Mouse (Mus musculus) cerebellum, adult 2 months (tissue): ENCODE data around the gene Tmod2.

Source experiments
- CTCF ChIP-seq: fragments of 200-500 bp; IDR thresholded peaks from 2 replicates; pipeline ENCODE4 v1.5.1; 2011; ENCODE audit warnings: low read depth, mild to moderate bottlenecking, control low read depth, low read length, moderate library complexity, borderline replicate concordance; ENCODE audit not compliant: insufficient read depth
- POLR2A ChIP-seq: fragments of 200-500 bp; IDR thresholded peaks from 2 replicates; pipeline ENCODE4 v1.6.1; 2011; ENCODE audit warnings: low read length, control low read depth, borderline replicate concordance; ENCODE audit not compliant: insufficient read depth

- TF ChIP-seq CTCF (no peak), POLR2A (no peak)
Observed at GRCm38 (mm10) chr9:75561040-75561669, 50.0 kb downstream of the Tmod2 start.
